Mouse (Mus musculus) small intestine, adult 2 months (tissue): ENCODE measurements at regions not wholly inside any gene's neighbourhood (a gene's known extent, or its start where the extent isn't known, plus 50 kb on each side); places are given as distances from the start of the nearest gene placed in this dataset.

Experiments used
- CTCF ChIP-seq: fragments of 200-500 bp; IDR thresholded peaks from 2 replicates; pipeline ENCODE4 v1.5.1; 2012; ENCODE audit warnings: low read depth, mild to moderate bottlenecking, control low read depth, inconsistent platforms, low read length, moderate library complexity, mixed read lengths; ENCODE audit not compliant: insufficient replicate concordance, insufficient read length; ENCODE audit errors: extremely low read depth
- POLR2A ChIP-seq: fragments of 200-500 bp; IDR thresholded peaks from 2 replicates; pipeline ENCODE4 v1.6.1; 2012; ENCODE audit warnings: low read depth, mild to moderate bottlenecking, control low read depth, inconsistent platforms, low read length, moderate library complexity

DNA sequence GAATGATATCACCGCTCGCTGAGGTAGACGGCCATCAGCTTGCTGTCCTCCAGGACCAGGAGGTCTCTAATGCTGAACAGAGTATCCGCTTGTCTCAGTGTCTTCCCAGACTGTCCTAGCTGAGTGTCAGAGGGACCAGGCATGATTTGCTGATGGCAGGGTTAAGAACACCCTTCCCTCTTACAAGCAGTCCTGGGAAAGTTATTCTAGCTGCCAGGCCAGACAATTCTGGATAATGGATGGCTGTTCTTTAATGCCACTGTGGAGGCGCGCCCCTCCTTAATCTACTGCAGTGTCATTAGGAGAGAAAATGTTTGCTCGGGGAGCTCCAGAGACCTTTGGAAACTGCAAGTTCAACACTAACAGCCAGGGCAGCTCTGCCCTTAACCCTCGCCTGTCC lies 182.1 kb downstream of the Ptpru start:
- TF ChIP-seq POLR2A (no peak), CTCF (no peak)
